Mouse (Mus musculus) embryonic facial prominence, embryonic 14.5 days (tissue): Measurements from ENCODE around the gene Pear1. TPM values are rescaled to one million over a fixed set of nuclear protein-coding genes. Genes with fewer than 3 reads are reported as not detected.

Experiments used
- ATAC-seq: fragments of 200-750 bp; cut with Nextera tagmentation; 2 replicates; pipeline ENCODE4 v1.8.0; 2017; ENCODE audit warnings: low read depth, moderate number of reproducible peaks, moderate TSS enrichment
- DNase-seq: peaks from one replicate; pipeline ENCODE4 v3.0.0-alpha.2; 2015; ENCODE audit warnings: low spot score
- H3K27ac ChIP-seq: fragments of 300-500 bp; sonication (generic); replicated peaks from 2 replicates; pipeline ENCODE4 v1.5.1; 2014; ENCODE audit warnings: low read depth, mild to moderate bottlenecking, low read length, moderate library complexity
- H3K27me3 ChIP-seq: fragments of 300-500 bp; sonication (generic); replicated peaks from 2 replicates; pipeline ENCODE4 v1.6.1; 2014; ENCODE audit warnings: low read length; ENCODE audit not compliant: control insufficient read depth, insufficient read depth
- H3K36me3 ChIP-seq: fragments of 300-500 bp; sonication (generic); 2 replicates; pipeline ENCODE4 v1.6.1; 2014; ENCODE audit warnings: low read length, mixed read lengths; ENCODE audit not compliant: control insufficient read depth, insufficient read depth
- H3K4me1 ChIP-seq: fragments of 300-500 bp; sonication (generic); 2 replicates; pipeline ENCODE4 v1.6.1; 2014; ENCODE audit warnings: antibody characterized with exemption, low read length; ENCODE audit not compliant: control insufficient read depth, insufficient read depth
- H3K4me2 ChIP-seq: fragments of 300-500 bp; sonication (generic); 2 replicates; pipeline ENCODE4 v1.6.1; 2014; ENCODE audit warnings: low read depth, mild to moderate bottlenecking, low read length, moderate library complexity, mixed read lengths
- H3K4me3 ChIP-seq: fragments of 300-500 bp; sonication (generic); 2 replicates; pipeline ENCODE4 v1.5.1; 2014; ENCODE audit warnings: low read depth, mild to moderate bottlenecking, low read length
- H3K9ac ChIP-seq: fragments of 300-500 bp; sonication (generic); 2 replicates; pipeline ENCODE4 v1.6.1; 2014; ENCODE audit warnings: low read depth, mild to moderate bottlenecking, low read length, moderate library complexity, mixed read lengths
- H3K9me3 ChIP-seq: fragments of 300-500 bp; sonication (generic); 2 replicates; pipeline ENCODE4 v1.6.1; 2016; ENCODE audit warnings: low read length; ENCODE audit not compliant: control insufficient read depth
- WGBS: fragments of 180-500 bp; shearing (Covaris S2); extraction: QIAGEN DNeasy Blood & Tissue Kit; methylation state at CpG from one replicate; pipeline ENCODE4 v1.1.7; 2014; 5-methylcytosine and 5-hydroxymethylcytosine counted together
- polyA plus RNA-seq: library from polyadenylated mRNA; unstranded; fragments of >200 nt; fragmentation: Nextera tagmentation; extraction: Ambion mirVana; gene quantifications from 2 replicates; pipeline ENCODE4 v1.2.1, GENCODE M21; 2014

Pear1 gene
- polyA plus RNA-seq, 1 experiment from 2014 or later: 26.7 TPM

- peaks cover 84% of the 10 kb centered on the region for H3K27me3 ChIP-seq
- H3K9ac ChIP-seq: peak within 1 kb of the TSS; percentile 62
- H3K36me3 ChIP-seq: no peaks in the 10 kb centered on the region
- DNase-seq: no peak
- no peak for ATAC-seq
- under 1% methylated on average over 21 of the region's 29 CpGs for WGBS
- peak within 1 kb of the TSS; percentile 42 for H3K4me3 ChIP-seq
- no peaks in the 10 kb centered on the region for H3K9me3 ChIP-seq
- no peak within 1 kb of the TSS for H3K27ac ChIP-seq
- H3K4me2 ChIP-seq: peak within 1 kb of the TSS; percentile 70
- peaks cover 27% of the 10 kb centered on the region for H3K4me1 ChIP-seq
These were observed 27.3 kb downstream of the Pear1 start, which contains the start of gene Insrr for GRCm38 (mm10) chr3:87796736-87797334. Insrr (plus strand) TSS chr3:87796951.

GRCm38 (mm10) chr3:87795336-87796277 lies 28.5 kb downstream of the Pear1 start:
- peak; percentile 64 for ATAC-seq
- peak overlapping the region; percentile 52 for H3K9ac ChIP-seq
- 18% methylated on average over 31 of the region's 33 CpGs for WGBS
- DNase-seq: peak; percentile 56
- H3K27ac ChIP-seq: no peak overlapping the region
- peak overlapping the region; percentile 60 for H3K4me2 ChIP-seq
- H3K4me3 ChIP-seq: peak overlapping the region; percentile 34
- peaks cover 27% of the 10 kb centered on the region for H3K4me1 ChIP-seq
- H3K36me3 ChIP-seq: no peaks in the 10 kb centered on the region
- H3K27me3 ChIP-seq: peaks cover 84% of the 10 kb centered on the region
- no peaks in the 10 kb centered on the region for H3K9me3 ChIP-seq

GRCm38 (mm10) chr3:87794922-87795325 lies 29.2 kb downstream of the Pear1 start, which contains the start of gene Ntrk1:
Ntrk1 (minus strand) TSS chr3:87795162.
- no peaks in the 10 kb centered on the region for H3K36me3 ChIP-seq
- H3K4me1 ChIP-seq: peaks cover 28% of the 10 kb centered on the region
- ATAC-seq: peak; percentile 64
- peaks cover 79% of the 10 kb centered on the region for H3K27me3 ChIP-seq
- H3K4me2 ChIP-seq: peak within 1 kb of the TSS; percentile 60
- no peak within 1 kb of the TSS for H3K27ac ChIP-seq
- H3K4me3 ChIP-seq: peak within 1 kb of the TSS; percentile 34
- peak within 1 kb of the TSS; percentile 52 for H3K9ac ChIP-seq
- H3K9me3 ChIP-seq: no peaks in the 10 kb centered on the region
- WGBS: 0% methylated on average over 12 of the region's 47 CpGs
- no peak for DNase-seq

GRCm38 (mm10) chr3:87789768-87790167 lies 34.3 kb downstream of the Pear1 start:
- DNase-seq (no peak), ATAC-seq (no peak)
- no peak overlapping the region for H3K4me2 ChIP-seq
- no peaks in the 10 kb centered on the region for H3K36me3 ChIP-seq
- H3K27me3 ChIP-seq: peaks cover 40% of the 10 kb centered on the region
- H3K9me3 ChIP-seq: no peaks in the 10 kb centered on the region
- WGBS: 29% methylated on average over 5 of the region's 5 CpGs
- no peak overlapping the region for H3K27ac ChIP-seq
- H3K4me1 ChIP-seq: peaks cover 22% of the 10 kb centered on the region
- no peak overlapping the region for H3K4me3 ChIP-seq
- H3K9ac ChIP-seq: no peak overlapping the region

GRCm38 (mm10) chr3:87789248-87789647 lies 34.9 kb downstream of the Pear1 start:
- H3K9me3 ChIP-seq: no peaks in the 10 kb centered on the region
- no peak overlapping the region for H3K4me3 ChIP-seq
- H3K27me3 ChIP-seq: peaks cover 35% of the 10 kb centered on the region
- no peaks in the 10 kb centered on the region for H3K36me3 ChIP-seq
- no peak overlapping the region for H3K9ac ChIP-seq
- no peak overlapping the region for H3K4me2 ChIP-seq
- no peak overlapping the region for H3K27ac ChIP-seq
- ATAC-seq: peak; percentile 42
- WGBS: 43% methylated on average over 1 of the region's 1 CpGs
- DNase-seq: no peak
- H3K4me1 ChIP-seq: peaks cover 18% of the 10 kb centered on the region

GRCm38 (mm10) chr3:87785626-87786214 lies 38.4 kb downstream of the Pear1 start:
- Histone ChIP-seq H3K27ac (no peak overlapping the region), H3K9ac (no peak overlapping the region), H3K4me2 (no peak overlapping the region), H3K4me1 (peaks cover 18% of the 10 kb centered on the region), H3K36me3 (no peaks in the 10 kb centered on the region), H3K9me3 (no peaks in the 10 kb centered on the region), H3K27me3 (0 out of 2 replicates have a peak, but pooled peaks cover 2% of the 10 kb centered on the region), H3K4me3 (no peak overlapping the region)
- ATAC-seq (peak; percentile 84), DNase-seq (peak; percentile 86)
- WGBS: 33% methylated on average over 6 of the region's 6 CpGs

- H3K36me3 ChIP-seq: no peaks in the 10 kb centered on the region
- 67% methylated on average over 5 of the region's 5 CpGs for WGBS
- no peak overlapping the region for H3K9ac ChIP-seq
- ATAC-seq: peak; percentile 3; the same call in 1 of the 2 replicates
- no peak for DNase-seq
- no peak overlapping the region for H3K4me3 ChIP-seq
- no peak overlapping the region for H3K27ac ChIP-seq
- peaks cover 18% of the 10 kb centered on the region for H3K4me1 ChIP-seq
- no peaks in the 10 kb centered on the region for H3K9me3 ChIP-seq
- H3K27me3 ChIP-seq: no peaks in the 10 kb centered on the region
- H3K4me2 ChIP-seq: no peak overlapping the region
These were observed 39.0 kb downstream of the Pear1 start for GRCm38 (mm10) chr3:87785156-87785555.

GRCm38 (mm10) chr3:87783282-87784023 lies 40.7 kb downstream of the Pear1 start:
- Histone ChIP-seq H3K9me3 (no peaks in the 10 kb centered on the region), H3K4me1 (peaks cover 16% of the 10 kb centered on the region), H3K27ac (no peak overlapping the region), H3K4me3 (no peak overlapping the region), H3K36me3 (no peaks in the 10 kb centered on the region), H3K27me3 (0 out of 2 replicates have a peak, but pooled peaks cover 5% of the 10 kb centered on the region), H3K4me2 (no peak overlapping the region), H3K9ac (no peak overlapping the region)
- ATAC-seq (no peak), DNase-seq (no peak)
- WGBS: 82% methylated on average over 25 of the region's 25 CpGs
